Comparison of ENCODE assay signal across 25 mouse cellular contexts in the genomic region with DNA sequence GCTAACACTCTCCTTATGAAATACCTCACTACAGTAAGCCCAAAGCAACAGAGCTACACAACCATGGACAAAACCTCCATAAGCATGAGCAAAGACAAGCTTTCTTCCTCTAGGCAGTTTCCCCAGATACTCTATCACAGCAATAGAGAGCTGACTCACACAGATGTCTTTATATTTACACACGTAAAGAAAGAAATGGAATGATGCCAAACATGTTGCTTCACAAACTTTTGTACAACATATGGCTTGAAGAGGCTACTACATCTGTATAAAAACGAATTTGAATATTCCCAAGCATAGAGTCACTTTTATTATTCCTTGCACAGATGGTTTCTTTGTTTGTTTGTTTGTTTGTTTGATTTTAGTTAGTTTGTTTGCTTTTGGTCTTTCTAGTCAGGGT.
"Had no signal": no experiment of that assay in that cellular context is flagged by ENCODE, and none has a peak within 500 bp of the region (broad histone marks: within the 10 kb centered on the region; RNA-seq: fewer than 3 reads in every experiment).

No protein-coding gene starts in this region.

- H3K4me2 ChIP-seq: heart, embryonic 11.5 days; heart, embryonic 13.5 days; heart, embryonic 15.5 days; hindbrain, embryonic 13.5 days; hindbrain, embryonic 15.5 days; kidney, embryonic 15.5 days; limb, embryonic 12.5 days; limb, embryonic 15.5 days; liver, embryonic 12.5 days had no signal

- H3K27ac ChIP-seq: heart, adult 2 months; heart, embryonic 13.5 days; heart, embryonic 15.5 days; hindbrain, embryonic 13.5 days; hindbrain, embryonic 15.5 days; hindbrain, postnatal 0 days; kidney, embryonic 15.5 days; kidney, postnatal 0 days; limb, embryonic 12.5 days; limb, embryonic 15.5 days; liver, embryonic 12.5 days; liver, embryonic 14.5 days had no signal

- H3K4me1 ChIP-seq: heart, embryonic 13.5 days; heart, embryonic 15.5 days; hindbrain, embryonic 13.5 days; hindbrain, embryonic 15.5 days; kidney, embryonic 15.5 days; limb, embryonic 12.5 days; limb, embryonic 15.5 days; liver, embryonic 12.5 days had no signal

- H3K4me3 ChIP-seq: heart, adult 2 months; heart, embryonic 13.5 days; heart, embryonic 15.5 days; hindbrain, embryonic 13.5 days; hindbrain, embryonic 15.5 days; kidney, embryonic 15.5 days; limb, embryonic 12.5 days; limb, embryonic 15.5 days; liver, embryonic 12.5 days had no signal

- H3K27me3 ChIP-seq: heart, embryonic 13.5 days; heart, embryonic 15.5 days; hindbrain, embryonic 13.5 days; hindbrain, embryonic 15.5 days; kidney, embryonic 15.5 days; limb, embryonic 12.5 days; limb, embryonic 15.5 days; liver, embryonic 12.5 days had no signal

- DNase-seq: gastrocnemius, postnatal 14 days; gastrocnemius, postnatal 36 days; heart, adult 11 months; heart, adult 2 months; heart, postnatal 14 days; heart, postnatal 36 days; kidney, adult 11 months; kidney, adult 2 months; kidney, adult 9 months; kidney, postnatal 14 days; kidney, postnatal 36 days; left cerebral cortex, postnatal 4 days had no signal

- H3K9ac ChIP-seq: heart, embryonic 13.5 days; heart, embryonic 15.5 days; hindbrain, embryonic 13.5 days; hindbrain, embryonic 15.5 days; kidney, embryonic 15.5 days; limb, embryonic 12.5 days; limb, embryonic 15.5 days; liver, embryonic 12.5 days; liver, embryonic 14.5 days had no signal

- H3K9me3 ChIP-seq: heart, embryonic 13.5 days; heart, embryonic 15.5 days; hindbrain, embryonic 13.5 days; hindbrain, embryonic 15.5 days; kidney, embryonic 15.5 days; limb, embryonic 12.5 days; limb, embryonic 15.5 days; liver, embryonic 12.5 days had no signal

- H3K36me3 ChIP-seq: liver, embryonic 12.5 days had no signal

- ATAC-seq: hindbrain, postnatal 0 days; intestine, embryonic 16.5 days; liver, embryonic 12.5 days had no signal
